Mouse (Mus musculus): ENCODE data around the gene Maea.
"Not testable (repeated sequence)": the region's sequence is repeated elsewhere in the genome, so short reads cannot be mapped to it uniquely, and the experiment has no call there.

The Maea gene

DNA sequence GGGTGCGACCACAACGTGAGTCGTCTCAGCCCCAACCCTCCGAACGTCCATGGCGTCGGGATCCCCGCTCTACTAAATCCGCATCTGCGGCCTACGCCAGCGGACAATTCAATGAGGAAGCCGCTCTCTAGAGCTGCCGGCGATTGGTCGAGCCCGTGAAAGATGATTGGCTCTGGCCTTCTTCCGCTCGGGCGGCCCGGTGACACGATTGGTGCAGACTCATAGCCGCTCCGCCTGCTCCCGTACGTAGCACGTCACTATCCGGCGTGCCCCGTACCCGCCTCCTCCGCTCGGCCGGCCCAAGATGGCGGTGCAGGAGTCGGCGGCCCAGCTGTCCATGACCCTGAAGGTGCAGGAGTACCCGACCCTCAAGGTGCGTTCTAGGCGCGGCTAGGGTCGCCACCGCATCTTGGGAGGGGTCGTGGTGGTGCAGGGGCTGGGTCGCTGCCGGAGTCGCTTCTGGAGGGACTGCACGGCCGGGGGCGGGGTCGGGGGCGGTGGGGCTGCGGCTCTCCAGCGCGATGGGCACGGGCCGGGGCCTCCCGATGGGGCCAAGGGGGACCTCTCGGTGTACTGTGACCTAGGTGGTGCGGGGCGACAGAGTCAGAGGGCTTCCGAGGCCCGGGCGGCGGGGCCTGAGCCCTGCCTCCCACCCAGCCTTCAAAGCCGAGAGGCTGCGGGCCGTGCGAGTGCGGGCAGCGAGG, at the start of gene Maea:
TSS of gene Maea (plus strand) at position 237 of the 704 bp plus-strand sequence.
- DNase-seq (ENCODE audit: low spot score): peak; percentile 98

DNA sequence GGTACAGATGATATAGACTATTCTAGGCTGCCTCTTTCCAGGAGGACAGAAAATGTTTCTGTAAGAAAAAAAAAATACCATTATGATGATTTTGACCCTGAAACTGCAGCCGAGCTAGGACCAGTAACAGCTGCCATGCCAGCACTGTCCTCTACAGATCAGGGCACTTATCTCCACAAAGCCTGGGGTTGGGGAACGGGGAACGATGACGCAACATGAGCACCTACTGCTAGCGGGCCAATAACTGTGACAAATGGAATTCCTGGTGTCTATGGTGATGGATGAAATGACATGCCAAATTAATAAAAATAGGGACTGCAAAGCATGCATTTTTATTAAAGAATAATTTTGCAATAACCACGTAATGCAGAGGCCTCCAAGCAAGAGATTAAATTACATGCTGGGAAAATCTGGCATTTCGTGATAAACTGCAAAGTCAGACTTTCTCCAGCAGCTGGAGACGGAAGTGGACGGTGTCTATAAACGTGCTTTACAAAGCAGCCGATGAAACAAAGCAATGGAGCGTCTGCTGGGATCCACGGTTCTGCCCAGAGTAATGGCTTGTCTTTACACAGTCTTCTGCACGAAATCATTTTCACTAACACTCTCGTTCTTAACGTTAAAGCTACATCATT, 41.4 kb upstream of the Maea start:
- no peak for DNase-seq (ENCODE audit: low spot score)

DNA sequence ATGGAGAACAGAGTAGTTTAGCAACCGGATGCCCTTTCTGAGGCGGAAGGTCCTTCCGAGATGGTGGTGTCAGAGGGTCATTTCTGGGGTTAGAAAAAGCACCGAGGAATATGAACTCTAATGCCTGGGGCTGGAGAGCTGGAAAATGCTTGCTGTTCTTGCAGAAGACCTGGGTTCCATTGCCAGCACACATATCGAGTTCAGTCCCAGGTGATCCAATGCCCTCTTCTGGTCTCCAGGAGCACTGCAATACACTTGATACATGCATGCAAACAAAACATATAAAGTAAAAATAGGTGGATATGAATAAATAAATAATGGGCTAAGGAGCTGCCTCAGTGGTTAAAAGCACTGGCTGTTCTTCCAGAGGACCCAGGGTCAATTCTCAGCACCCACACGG, 38.1 kb upstream of the Maea start:
- DNase-seq (ENCODE audit: low spot score): peak; percentile 46

DNA sequence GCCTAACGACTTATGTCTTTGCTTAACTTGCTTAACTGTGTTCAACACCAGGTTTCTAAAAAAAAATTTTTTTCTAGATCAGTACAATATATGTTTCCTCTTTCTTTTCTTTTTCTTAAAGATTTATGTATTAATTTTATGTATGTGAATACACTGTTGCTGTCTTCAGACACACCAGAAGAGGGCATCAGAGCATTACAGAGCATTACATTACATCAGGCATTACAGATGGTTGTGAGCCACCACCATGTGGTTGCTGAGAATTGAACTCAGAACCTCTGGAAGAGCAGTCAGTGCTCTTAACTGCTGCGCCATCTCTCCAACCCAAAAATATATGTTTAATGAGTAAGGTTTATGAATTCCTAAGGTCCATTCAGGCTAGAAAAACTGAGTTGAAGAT, 33.5 kb upstream of the Maea start:
- no peak for DNase-seq (ENCODE audit: low spot score)

DNA sequence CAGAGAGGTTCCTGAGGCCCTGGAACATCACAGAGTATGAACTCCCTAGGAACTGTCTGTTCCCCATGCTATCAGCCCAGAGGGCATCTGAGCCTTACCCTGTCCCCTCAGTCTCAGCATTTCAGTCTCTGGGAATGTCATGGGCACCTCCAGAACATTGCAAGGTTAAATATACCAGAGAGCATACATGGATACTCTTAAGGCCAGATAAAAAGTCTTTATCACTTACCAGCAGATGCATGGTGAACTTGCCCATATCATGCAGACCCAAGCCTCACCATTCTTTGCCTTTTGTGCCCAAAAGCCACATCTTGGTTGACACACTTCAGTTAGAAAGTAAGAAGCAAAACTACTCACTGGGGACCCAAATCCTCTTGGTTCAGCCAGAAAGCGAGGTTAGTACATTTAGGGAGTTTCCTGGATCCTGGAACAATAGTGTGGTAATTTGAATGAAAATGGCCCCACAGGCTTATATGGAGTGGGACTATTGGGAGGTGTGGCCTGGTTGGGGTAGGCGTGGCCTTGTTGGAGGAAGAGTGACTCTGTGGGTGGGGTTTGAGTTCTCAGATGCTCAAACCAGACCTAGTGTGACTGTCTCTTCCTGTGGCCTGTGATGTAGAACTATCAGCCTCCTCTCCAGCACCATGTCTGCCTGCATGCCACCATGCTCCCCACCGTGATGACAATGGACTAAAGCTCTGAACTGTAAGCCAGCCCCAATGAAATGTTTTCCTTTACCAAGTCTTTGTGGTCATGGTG, 24.4 kb upstream of the Maea start:
- no peak for DNase-seq (ENCODE audit: low spot score)

DNA sequence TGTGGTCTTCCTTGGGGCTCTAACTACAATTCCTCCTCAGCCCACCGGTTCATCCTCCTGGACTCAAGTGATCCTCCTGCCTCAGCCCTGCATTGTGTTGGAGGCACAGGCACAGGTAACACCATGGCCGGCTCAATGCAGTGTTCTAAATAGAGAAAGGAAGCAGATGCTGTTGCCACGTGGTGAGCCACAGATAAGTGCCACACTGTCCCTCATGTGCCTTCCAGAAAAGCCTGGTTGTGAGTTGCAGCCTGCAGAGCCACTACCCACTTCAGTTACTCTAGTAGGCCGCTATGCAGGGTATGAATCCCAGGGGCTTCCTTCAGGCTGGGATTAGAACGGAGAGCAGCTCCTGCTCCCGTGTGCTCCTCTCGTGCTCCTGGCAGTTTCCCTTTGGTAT, 23.1 kb upstream of the Maea start:
- no peak for DNase-seq (ENCODE audit: low spot score)

DNA sequence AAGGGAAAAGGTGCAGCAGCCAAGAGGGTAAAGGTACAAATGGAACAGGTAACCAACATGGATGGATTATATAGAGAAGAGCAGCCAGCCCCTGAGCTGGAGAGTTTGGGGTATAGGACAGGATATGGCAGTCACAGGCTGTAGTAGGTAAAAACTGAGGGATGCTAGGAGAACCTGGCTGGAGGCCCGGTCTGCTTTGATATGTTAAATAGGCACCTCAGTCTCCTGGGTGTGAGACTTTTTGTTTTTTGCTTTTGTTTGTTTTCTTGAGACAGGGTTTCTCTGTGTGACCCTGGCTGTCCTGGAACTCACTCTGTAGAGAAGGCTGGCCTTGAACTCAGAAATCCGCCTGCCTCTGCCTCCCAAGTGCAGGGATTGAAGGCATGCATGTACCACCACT, 10.8 kb upstream of the Maea start:
- DNase-seq (ENCODE audit: low spot score): no peak

DNA sequence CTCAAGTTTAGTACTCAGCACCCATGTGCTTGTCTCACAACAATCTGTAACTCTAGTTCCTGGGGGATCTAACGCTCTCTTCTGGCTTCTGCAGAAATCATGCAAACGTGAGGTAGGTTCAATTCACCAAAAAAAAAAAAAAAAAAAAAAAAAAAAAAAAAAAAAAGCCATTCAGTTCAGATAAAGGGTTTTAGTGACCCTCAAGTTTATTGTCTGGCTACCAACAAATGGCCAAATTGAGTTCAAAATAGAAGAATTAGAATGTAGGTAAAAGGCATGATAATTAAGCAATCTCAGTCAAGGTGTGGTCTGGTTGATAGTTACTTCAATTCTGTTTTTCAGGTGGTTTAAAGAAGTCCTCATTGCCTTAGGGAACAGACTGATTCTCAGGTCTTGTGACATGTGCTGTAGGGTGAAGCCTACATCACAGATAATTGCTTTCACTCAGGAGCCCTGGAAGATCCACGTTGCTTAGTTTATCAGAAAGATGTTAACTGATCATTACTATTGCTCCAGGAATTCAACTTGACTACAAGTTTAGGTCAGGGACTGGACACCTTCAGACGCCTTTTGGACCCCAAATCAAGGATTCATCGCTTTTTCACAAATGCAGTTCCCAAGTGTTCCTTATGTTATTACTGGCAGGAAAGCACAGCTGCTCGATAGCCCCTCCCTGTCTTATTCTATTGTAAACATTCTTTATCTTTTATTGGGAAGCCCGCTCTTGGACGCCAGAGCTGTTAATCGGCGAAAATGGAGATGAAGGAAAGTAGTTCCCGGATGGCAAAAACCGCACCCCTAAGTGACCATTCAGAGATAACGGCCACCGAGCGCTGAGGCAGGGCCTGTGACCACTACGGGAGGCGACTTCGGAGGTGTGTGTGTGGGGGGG, 682 bp upstream of the Maea start:
- DNase-seq (ENCODE audit: low spot score): no peak

DNA sequence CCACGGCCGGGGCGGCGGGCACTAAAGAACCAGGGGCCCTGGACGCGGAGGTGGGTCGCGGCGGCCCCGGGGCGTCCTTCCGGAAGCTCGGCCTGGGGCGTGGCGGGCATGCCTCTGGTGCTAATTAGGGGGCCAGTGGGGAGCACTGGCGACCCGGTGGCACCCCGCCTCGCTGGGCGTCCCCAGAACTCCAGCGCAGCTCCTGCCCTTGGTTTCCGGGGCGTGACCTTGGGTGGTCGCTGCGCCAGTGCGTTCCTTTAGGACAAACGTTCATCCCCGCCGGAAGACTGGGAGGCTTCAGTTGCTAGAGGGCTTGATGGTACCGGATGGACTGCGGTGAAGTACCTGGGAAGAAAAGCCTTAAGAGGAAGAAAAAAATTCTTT, 660 bp downstream of the Maea start:
- peak; percentile 74 for DNase-seq (ENCODE audit: low spot score)

DNA sequence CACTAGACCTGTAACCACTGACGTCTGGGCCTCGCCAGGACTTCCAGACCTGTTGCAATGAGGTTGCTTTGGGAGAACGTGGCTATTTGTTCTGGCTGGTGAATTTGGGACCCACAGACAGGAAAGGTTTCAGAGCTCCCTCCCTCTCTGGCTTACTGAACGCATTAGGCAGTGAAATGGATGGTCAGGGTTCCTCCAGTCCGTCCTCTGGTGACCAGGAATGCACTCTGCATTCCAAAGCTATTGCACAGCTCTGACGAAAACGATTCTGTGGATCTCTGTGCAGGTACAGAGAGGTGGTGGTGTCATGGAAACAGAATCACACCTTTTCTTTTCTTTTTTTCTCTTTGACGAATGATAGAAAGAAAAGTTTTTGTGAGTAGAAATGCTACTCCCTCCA, 1.9 kb downstream of the Maea start:
- DNase-seq (ENCODE audit: low spot score): no peak

DNA sequence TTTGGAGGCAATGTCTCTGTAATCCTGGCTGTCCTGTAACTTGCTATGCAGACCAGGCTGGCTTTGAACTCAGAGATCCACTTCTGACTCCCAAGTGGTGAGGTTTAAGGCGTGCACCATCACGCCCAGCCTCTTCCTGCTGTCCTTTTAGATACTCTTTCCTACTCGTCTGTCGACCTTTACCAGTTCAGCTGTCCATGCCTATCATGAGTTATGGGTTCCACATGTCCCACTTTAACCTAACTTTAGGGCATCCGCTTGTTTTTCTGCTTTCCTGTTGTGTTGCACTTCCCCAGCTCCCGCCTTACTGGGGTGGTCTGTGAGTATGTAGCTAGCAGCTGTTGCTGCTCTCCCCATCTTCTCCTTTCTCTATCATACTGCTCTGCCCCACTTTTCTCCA, 5.9 kb downstream of the Maea start:
- DNase-seq (ENCODE audit: low spot score): no peak

DNA sequence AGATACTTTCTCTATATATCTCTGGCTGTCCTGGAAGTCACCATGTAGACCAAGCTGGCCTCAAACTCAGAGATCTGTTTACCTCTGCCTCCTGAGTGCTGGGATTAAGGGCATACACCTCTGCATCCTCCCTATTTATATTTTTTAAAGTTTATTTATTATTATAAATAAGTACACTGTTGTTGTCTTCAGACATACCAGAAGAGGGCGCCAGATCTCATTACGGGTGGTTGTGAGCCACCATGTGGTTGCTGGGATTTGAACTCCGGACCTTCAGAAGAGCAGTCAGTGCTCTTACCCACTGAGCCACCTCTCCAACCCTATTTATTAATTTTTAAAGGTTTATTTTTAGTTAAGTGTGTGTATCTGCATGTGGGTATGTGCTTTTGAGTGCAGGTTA, 6.9 kb downstream of the Maea start:
- not testable (repeated sequence) for DNase-seq (ENCODE audit: low spot score)

DNA sequence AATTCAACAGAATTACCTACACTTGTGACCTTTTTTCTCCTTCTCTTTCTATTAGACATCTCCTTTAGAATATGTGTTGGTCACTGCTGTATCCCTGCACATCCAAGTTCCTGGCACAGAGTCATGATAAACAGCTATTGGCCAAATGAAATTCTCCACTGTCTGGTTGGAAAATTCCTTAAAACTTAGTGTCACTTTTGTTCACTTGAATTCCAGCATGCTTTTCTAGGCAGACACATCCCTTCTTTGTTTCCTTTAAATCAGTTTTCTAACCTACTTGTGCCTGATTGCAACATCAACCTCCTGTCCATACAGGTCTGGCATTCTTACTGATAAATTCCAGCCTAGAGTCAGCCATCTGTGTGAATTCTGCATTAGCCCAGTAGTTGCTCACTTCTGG, 7.5 kb downstream of the Maea start:
- DNase-seq (ENCODE audit: low spot score): no peak

DNA sequence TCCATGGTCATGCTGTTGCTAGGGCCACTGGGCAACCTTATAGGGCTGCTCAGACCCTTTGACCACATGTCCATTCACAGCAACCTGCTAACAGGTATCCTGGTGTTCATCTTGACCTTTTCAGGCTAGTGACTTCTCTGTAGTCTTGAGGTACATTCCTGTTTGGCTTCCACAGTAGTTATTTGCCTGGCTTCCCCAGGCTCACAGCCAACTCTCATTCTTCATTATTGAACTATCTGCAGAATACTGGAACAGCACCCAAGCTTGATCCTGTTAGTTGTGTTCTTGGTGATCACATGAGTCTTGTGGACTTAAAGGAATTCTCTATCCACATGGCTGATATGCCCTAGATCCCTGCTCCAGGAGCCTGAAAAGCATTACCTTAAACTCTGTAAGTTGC, 8.3 kb downstream of the Maea start:
- no peak for DNase-seq (ENCODE audit: low spot score)

DNA sequence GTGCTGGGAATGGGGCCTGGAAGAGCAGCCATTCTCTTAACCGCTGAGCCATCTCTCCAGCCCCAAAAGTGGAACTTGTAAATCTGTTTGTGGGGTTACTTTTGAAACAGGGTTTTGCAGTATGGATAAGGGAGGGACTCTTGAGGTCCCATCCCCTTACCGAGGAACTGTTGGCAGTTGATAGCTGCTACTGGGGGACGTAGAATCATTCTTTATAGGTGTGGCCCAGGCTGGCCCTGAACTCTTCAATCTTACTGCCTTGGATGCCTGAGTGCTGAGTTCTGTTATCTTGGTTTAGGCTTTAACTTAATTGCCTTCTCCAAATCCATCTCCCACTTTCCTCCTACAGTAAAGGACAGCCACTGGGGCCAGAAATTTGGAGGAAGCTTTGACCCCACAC, 8.8 kb downstream of the Maea start:
- DNase-seq (ENCODE audit: low spot score): no peak

DNA sequence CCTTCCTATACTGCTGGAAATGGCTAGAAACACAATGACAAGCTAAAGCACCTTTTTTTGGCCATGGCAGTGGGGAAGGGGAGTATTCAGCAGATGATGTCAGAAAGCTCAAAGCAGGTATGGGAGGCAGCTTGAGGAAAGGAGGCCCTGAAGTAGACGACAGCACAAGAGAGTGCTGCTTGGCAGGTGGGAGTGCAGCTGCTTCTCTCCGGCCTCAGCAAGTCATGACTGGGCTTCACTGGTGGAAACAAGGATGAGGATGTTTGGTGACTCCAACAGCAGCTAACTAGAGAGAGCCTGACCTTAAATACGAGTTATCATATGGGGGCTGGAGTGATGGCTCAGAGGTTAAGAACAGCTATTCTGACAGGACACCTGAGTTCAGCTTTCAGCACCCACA, 12.3 kb downstream of the Maea start:
- no peak for DNase-seq (ENCODE audit: low spot score)

DNA sequence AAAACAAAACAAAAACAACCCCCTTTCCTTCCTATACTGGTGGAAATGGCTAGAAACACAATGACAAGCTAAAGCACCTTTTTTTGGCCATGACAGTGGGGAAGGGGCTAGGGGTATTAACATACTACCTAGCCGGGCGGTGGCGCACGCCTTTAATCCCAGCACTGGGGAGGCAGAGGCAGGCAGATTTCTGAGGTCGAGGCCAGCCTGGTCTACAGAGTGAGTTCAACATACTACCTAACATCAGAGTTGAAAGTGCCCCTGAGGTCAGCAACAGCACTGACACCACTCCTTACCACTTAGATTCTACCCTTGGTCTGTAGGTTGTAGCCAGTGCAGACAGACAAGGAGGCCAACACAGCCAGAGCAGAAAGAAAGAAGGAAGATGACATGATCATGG, 13.9 kb downstream of the Maea start:
- no peak for DNase-seq (ENCODE audit: low spot score)

DNA sequence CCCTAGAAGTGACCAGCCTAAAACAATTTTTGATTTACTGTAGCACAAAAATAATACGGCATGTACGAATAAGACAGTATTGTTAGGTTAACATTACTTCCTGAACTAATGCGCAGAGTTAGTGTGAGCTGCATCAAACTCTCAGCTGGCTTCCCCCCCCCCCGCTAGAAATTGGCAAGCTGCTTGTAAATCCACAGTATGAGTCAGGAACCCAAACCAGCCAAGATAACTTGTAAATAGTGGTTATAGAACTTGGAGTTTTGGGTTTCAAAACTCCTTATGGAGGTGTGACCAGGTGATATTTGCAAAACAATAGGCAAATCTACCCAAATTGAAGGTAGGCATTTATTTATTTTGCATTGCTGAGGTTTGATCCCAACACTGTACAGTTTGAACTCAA, 14.4 kb downstream of the Maea start:
- DNase-seq (ENCODE audit: low spot score): no peak

DNA sequence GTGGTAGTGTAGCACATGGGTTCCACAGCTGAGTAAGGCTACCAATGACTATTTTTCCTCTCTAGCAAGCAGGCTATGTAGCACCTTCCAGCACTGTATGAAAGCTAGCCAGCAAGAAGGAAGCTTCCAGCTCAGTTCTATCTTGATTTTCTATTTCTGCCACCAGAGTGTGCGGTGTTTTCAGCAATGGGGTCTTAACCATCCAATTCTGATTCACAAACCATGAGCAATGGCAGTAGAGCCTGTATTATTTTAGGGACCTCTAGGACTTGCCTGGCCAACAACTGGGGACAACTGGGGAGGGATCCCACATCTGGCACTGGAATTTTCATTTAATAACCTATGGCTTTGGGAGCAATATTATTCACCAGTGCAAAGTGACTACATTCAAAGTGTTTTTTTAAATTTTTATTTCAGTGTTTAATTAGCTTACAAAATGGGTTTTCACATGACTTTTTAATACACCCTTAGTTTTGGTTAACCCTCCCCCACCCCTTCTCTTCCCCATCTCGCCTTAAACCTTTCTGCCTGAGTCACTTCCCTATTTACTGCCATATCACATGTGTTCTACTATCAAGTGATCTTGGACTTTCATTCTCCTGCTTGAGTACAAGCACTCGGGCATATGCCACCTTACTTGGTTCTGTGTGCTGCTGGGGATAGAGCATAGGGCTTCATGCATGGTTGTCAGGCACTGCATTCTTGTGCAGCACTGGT, 16.4 kb downstream of the Maea start:
- DNase-seq (ENCODE audit: low spot score): no peak

DNA sequence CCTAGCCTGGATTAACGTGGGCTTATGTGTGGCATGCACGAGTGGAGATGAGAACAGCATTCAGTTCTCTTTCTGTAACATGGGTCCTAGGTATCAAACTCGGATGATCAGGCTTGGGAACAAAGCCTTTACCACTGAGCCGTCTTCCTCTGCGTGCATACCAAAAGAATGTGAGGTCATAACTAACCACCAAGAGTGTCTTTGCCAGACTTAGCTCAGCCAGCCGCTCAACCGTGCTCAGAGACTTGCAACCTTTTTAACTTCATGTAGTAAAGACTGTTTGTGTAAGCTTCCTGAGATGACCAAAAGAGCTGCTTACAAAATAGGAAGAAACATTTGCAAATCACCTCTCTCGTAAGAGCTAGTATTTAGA, 16.9 kb downstream of the Maea start:
- DNase-seq (ENCODE audit: low spot score): no peak

DNA sequence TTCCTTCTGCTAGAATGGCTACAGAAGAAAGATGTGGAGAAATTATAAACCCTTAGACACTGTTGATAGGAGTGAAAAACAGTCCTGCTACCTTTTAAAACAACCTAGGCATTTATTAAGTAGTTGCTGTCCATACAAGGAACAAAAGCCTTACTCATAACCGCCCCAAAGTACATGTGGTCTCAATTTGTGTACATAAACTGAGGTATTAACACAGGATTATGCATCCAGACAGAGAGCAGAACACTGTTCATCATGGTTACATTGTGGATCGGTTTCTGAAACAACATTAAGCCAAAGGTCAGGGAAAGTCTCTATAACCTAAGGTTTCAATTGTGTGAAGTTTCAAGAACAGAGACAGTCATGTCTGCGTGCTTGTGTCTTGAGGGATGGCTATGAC, 17.7 kb downstream of the Maea start:
- no peak for DNase-seq (ENCODE audit: low spot score)

DNA sequence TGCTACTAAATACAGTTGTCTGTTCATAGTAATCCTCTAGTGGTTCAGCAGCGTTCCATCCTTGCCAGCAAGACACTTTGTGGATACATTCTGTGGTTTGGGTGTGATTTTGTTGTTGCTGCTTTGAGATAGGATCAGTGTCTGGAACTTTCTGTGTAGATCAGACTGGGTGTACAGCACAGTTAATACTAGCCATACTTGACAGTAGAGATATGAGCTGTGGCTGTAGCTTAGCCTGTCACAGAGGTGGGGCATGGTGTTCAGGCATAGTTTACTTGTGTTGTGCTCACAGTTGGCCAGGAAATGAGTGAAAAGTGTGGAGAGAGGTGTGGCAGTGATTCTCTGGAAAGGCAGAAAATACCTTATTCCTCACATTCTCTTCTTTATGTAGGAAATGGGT, 22.2 kb downstream of the Maea start:
- DNase-seq (ENCODE audit: low spot score): no peak
